Mouse (Mus musculus): ENCODE measurements around the gene Ccdc162.
A peak's percentile ranks its signal among the peaks of the same experiment; 100 is the strongest.
"Not testable (repeated sequence)": the region's sequence is repeated elsewhere in the genome, so short reads cannot be mapped to it uniquely, and the experiment has no call there.

The Ccdc162 gene

GRCm38 (mm10) chr10:41697040-41697439 lies 19.4 kb downstream of the Ccdc162 start:
- DNase-seq (ENCODE audit: low read depth, low spot score), result no peak

- DNase-seq (ENCODE audit: low read depth, low spot score), result no peak
These were observed 25.5 kb downstream of the Ccdc162 start for GRCm38 (mm10) chr10:41690978-41691377.

- peak; percentile 65 for DNase-seq (ENCODE audit: low read depth, low spot score)
These were observed 26.2 kb downstream of the Ccdc162 start for GRCm38 (mm10) chr10:41689941-41690887.

GRCm38 (mm10) chr10:41684548-41684996 lies 31.9 kb downstream of the Ccdc162 start:
- DNase-seq (ENCODE audit: low read depth, low spot score), result no peak

GRCm38 (mm10) chr10:41682546-41683393 lies 33.7 kb downstream of the Ccdc162 start:
- DNase-seq (ENCODE audit: low read depth, low spot score), result peak; percentile 83

GRCm38 (mm10) chr10:41678746-41679360 lies 37.6 kb downstream of the Ccdc162 start:
- DNase-seq (ENCODE audit: low read depth, low spot score), result peak; percentile 75

GRCm38 (mm10) chr10:41677396-41677795 lies 39.0 kb downstream of the Ccdc162 start:
- peak; percentile 15 for DNase-seq (ENCODE audit: low read depth, low spot score)

- DNase-seq (ENCODE audit: low read depth, low spot score), result no peak
These were observed 39.8 kb downstream of the Ccdc162 start for GRCm38 (mm10) chr10:41676661-41677061.

GRCm38 (mm10) chr10:41675842-41676571 lies 40.4 kb downstream of the Ccdc162 start:
- no peak for DNase-seq (ENCODE audit: low read depth, low spot score)

- no peak for DNase-seq (ENCODE audit: low read depth, low spot score)
These were observed 41.2 kb downstream of the Ccdc162 start for GRCm38 (mm10) chr10:41675243-41675642.

GRCm38 (mm10) chr10:41674362-41674761 lies 42.1 kb downstream of the Ccdc162 start:
- no peak for DNase-seq (ENCODE audit: low read depth, low spot score)

- DNase-seq (ENCODE audit: low read depth, low spot score), result peak; percentile 57
These were observed 46.2 kb downstream of the Ccdc162 start for GRCm38 (mm10) chr10:41670196-41670595.

- no peak for DNase-seq (ENCODE audit: low read depth, low spot score)
These were observed 50.9 kb downstream of the Ccdc162 start for GRCm38 (mm10) chr10:41665498-41665897.

GRCm38 (mm10) chr10:41659671-41660070 lies 56.8 kb downstream of the Ccdc162 start:
- DNase-seq (ENCODE audit: low read depth, low spot score), result not testable (repeated sequence)

- not testable (repeated sequence) for DNase-seq (ENCODE audit: low read depth, low spot score)
These were observed 60.8 kb downstream of the Ccdc162 start for GRCm38 (mm10) chr10:41655684-41656083.

- DNase-seq (ENCODE audit: low read depth, low spot score), result no peak
These were observed 63.4 kb downstream of the Ccdc162 start for GRCm38 (mm10) chr10:41652988-41653387.

- DNase-seq (ENCODE audit: low read depth, low spot score), result no peak
These were observed 64.2 kb downstream of the Ccdc162 start for GRCm38 (mm10) chr10:41652094-41652775.

- no peak for DNase-seq (ENCODE audit: low read depth, low spot score)
These were observed 64.9 kb downstream of the Ccdc162 start for GRCm38 (mm10) chr10:41651532-41651931.

GRCm38 (mm10) chr10:41649186-41649585 lies 67.2 kb downstream of the Ccdc162 start:
- DNase-seq (ENCODE audit: low read depth, low spot score), result peak; percentile 13

- DNase-seq (ENCODE audit: low read depth, low spot score), result no peak
These were observed 77.7 kb downstream of the Ccdc162 start for GRCm38 (mm10) chr10:41638776-41639175.
